Mouse (Mus musculus): Measurements from ENCODE around the gene Lyl1.

The Lyl1 gene

DNA sequence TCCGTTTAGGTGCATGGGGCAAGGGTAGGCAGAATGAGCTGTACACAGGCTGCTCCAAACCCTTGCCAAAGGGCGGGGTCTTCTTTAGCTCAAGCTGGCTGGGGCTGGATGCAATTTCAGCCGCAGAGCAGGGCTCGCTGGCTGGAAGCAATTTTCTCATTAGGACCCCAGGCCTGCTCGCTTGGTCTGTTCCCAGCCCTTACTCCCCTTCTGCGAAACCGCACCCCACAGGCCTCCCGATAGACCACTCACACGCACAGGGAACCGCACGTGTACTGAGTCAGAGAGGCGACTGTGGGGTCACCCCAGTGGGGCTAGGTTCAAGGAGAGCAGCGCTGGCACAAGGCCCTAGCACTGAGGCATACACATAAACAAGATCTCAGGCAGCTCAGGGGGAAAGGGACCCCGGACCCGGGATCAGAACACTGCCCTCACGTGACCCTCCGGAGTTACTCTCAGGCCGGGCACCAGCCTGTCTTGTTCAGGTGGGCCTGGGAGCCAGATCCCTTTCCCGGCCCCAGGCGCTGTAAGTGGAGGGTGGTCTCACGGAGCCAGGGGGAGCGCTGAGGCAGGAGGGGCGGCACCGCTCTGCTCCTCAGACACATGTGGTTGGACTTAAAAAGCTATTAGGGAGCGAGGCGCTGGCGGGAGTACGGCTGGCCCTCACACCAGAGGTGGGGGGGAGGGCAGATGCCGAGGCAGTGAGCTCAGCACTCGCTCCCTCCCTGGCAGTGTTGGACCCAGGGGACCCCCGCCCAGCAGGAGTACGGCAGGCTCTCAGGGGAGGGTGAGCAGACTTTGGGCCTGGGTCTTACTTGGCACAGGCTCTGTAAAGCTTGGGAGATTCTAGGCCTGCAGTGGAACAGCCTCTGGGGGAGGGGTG lies 41.2 kb downstream of the Lyl1 start:
- peak; percentile 59 for DNase-seq (ENCODE audit: low spot score)

DNA sequence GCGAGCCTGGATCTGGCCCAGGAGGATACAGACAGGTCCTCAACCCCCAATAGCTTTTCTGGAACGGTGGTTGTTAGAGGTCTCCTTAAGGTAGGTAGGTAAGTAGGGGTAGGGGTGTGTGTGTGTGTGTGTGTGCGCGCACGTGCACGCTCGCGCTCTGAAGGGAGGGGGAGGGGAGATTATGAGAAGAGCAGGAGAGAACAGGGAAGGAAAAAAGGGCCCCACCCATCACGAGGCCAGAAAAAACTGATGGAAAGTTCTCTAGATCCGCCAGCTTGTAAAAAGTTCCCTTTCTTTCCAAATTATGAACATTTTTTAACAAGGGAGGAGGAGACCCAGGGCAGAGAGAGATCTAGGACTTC lies 41.8 kb downstream of the Lyl1 start:
- no peak for DNase-seq (ENCODE audit: low spot score)

DNA sequence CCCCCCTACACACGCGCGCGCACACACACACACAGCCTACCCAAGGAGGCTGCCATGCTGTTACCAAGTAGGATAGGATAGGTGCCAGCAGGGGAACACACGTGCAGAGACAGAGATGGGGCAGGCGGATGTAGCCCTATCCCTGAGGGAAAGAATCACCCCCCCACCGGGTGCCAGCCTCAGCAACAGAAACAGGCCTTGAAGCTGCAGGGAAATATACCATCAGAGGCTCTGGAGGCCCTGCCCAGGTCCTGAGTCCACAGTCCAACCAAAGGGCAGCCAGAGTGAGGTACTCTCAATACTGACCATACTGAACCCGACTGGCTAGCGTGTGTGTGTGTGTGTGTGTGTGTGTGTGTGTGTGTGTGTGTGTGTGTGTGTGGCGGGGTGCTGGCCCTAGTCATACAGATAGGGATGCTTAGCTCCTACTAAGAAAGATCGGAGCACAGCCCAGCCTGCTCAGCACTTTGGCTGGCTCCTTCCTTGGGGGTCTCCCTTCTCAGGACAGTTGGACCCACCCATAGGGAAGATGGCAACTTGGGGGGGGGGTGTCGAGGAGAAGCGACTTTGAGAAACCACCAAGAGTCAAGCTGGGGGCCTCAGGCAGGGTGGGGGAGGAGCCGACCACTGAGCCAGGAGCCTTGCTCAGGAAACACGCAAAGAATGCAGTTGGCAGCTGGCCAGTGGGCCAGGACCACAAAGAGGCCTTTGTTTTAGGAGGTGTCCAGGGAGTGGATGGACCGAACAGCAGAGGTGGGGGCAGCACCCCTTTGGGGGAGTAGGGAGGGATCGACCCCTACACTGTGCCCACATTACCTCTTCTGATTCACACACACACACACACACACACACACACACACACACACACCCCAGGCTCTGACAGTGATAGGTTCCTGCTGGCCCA lies 42.5 kb downstream of the Lyl1 start:
- peak; percentile 78 for DNase-seq (ENCODE audit: low spot score)

DNA sequence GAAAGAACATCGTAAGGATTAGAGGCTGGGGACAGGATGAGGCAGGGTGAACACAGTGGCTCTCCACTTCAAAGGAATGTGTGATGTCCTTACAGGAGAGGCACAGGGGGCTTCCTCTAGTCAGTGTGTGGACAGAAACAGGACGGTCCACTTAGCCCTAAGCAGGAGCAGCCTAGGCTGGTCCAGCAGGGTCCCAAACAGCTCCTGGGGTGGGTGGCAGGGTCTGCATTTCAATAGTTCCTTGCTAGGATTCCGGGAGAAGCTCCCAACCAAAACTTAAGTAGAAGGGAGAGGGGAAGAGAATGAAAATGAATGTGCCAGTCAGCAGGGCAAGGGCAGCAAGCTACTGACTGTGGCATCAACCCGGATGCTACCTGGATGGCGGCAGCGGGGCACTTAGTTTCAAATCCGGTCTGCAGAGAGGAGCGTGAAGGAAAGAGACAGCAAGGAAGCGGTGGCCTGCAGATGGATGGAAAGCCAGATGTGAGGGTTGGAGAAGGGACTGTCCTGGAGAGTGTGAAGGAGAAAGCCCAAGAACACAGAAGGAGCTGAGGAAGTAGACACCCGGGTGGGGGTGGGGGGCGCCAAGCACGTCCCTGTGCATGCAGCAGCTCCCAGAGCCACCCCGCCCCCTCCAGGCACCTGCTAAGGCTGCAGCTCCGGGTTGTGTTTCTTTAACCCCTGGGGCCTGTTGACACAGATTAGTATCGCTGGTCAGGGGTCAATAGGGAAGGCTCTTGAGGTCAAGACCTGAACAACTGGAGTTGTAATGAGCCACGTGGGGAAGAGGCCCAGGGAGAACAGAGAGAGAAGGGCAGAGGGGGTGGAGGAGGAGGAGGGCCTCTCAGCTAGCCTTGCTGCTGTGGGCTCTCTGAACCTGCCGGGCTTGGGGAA lies 44.0 kb downstream of the Lyl1 start:
- DNase-seq (ENCODE audit: low spot score): no peak

DNA sequence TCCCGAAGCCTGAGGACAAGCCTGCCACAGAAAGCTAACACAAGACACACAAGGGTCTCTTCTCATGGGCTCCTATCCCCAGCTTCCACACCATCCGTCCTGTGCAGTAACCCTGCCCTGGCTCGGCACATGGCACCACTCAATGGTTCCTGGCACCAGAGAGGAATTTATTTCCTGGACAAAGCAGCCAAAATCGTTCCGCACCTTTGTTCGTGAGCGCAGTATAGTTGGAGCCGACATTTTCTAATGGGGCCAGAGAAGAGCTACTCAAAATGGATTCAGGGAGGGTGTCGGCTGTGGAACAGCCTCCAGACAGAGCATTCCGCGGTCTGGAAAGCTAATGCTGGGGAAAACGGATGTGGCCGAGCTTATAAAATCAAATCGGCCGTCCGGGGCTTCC lies 48.3 kb downstream of the Lyl1 start:
- no peak for DNase-seq (ENCODE audit: low spot score)

DNA sequence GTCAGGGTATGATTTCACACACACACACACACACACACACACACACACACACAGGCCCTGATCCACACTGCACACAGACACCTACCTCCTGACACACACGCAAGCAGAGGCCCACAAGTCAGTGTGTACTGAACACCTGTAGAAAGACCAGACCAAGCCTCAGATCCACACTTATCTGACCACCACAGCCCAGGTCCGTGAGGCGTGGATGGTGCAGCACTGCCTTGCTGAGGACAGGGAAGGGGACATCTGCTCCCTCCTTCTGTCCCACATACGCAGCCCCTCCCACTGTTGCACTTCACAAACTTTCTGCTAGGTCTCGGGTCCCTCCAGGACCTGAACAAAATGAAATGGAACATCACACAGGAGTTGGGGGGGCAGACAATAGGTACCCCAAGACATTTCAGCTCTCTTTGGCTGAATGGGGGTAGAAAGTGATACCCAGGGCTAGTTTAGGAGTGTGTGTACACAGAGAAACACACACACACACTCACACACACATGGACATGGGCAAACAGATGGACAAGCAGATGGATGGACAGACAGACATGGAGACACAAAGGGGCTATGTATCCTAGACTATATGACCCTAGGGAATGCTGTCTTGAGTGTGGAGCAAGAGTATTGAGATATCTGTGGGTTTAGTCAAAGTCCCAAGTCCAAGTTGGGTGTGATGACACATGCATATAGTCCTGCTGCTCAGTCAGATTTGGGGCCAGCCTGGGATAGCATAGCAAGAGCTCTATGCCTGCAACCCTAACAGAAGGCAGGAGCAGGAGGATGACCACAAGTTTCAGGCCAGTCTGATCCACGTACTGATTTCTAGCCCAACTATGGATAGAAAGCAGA lies 51.7 kb downstream of the Lyl1 start:
- DNase-seq (ENCODE audit: low spot score): no peak

All from testis, postnatal 14 days (tissue).